8 mouse cellular contexts compared by ENCODE assay signal in genomic region chr10:128376455-128377211, GRCm38 (mm10). TPM values are rescaled to one million over a fixed set of nuclear protein-coding genes. Genes with fewer than 3 reads are reported as not detected.
DNase-seq lines count a peak whose midpoint lies in the region; ATAC-seq and TF ChIP-seq lines count a peak whose summit lies in the region.

TSS of gene Ankrd52 (plus strand) at chr10:128377115.

- H3K4me1 ChIP-seq in embryonic facial prominence, embryonic 13.5 days: peaks cover 26% of the 10 kb centered on the region
- peaks cover 26% of the 10 kb centered on the region for H3K4me1 ChIP-seq in limb, embryonic 15.5 days
- H3K4me1 ChIP-seq in midbrain, postnatal 0 days (ENCODE audit: insufficient read depth, low read length): peaks cover 9% of the 10 kb centered on the region; the same call in 1 of the 2 replicates

- peak within 1 kb of the TSS; percentile 97 for H3K27ac ChIP-seq in embryonic facial prominence, embryonic 13.5 days
- peak within 1 kb of the TSS; percentile 96 for H3K27ac ChIP-seq in limb, embryonic 15.5 days
- H3K27ac ChIP-seq in midbrain, postnatal 0 days (ENCODE audit: low read depth, low read length): peak within 1 kb of the TSS; percentile 98

- H3K36me3 ChIP-seq in embryonic facial prominence, embryonic 13.5 days: peaks cover 34% of the 10 kb centered on the region
- H3K36me3 ChIP-seq in limb, embryonic 15.5 days: peaks cover 33% of the 10 kb centered on the region
- peaks cover 19% of the 10 kb centered on the region for H3K36me3 ChIP-seq in midbrain, postnatal 0 days (ENCODE audit: insufficient read depth, low read length)

- H3K9me3 ChIP-seq in embryonic facial prominence, embryonic 13.5 days: no peaks in the 10 kb centered on the region
- no peaks in the 10 kb centered on the region for H3K9me3 ChIP-seq in limb, embryonic 15.5 days
- no peaks in the 10 kb centered on the region for H3K9me3 ChIP-seq in midbrain, postnatal 0 days (ENCODE audit: low read length)

- WGBS in embryonic facial prominence, embryonic 13.5 days: under 1% methylated on average over 44 of the region's 73 CpGs
- WGBS in limb, embryonic 15.5 days: 0% methylated on average over 41 of the region's 73 CpGs
- WGBS in midbrain, postnatal 0 days: under 1% methylated on average over 51 of the region's 73 CpGs

- peak within 1 kb of the TSS; percentile 99 for H3K9ac ChIP-seq in embryonic facial prominence, embryonic 13.5 days
- H3K9ac ChIP-seq in limb, embryonic 15.5 days: peak within 1 kb of the TSS; percentile 96
- peak within 1 kb of the TSS; percentile 99 for H3K9ac ChIP-seq in midbrain, postnatal 0 days (replicated peaks; ENCODE audit: low read length, poor library complexity, severe bottlenecking)

- peak within 1 kb of the TSS; percentile 81 for H3K4me2 ChIP-seq in embryonic facial prominence, embryonic 13.5 days
- H3K4me2 ChIP-seq in limb, embryonic 15.5 days: peak within 1 kb of the TSS; percentile 80
- H3K4me2 ChIP-seq in midbrain, postnatal 0 days (ENCODE audit: low read depth, low read length, poor library complexity, severe bottlenecking): peak within 1 kb of the TSS; percentile 77

- H3K4me3 ChIP-seq in embryonic facial prominence, embryonic 13.5 days: peak within 1 kb of the TSS; percentile 95
- H3K4me3 ChIP-seq in limb, embryonic 15.5 days: peak within 1 kb of the TSS; percentile 87
- peak within 1 kb of the TSS; percentile 94 for H3K4me3 ChIP-seq in midbrain, postnatal 0 days (ENCODE audit: low read depth, low read length)

- no peaks in the 10 kb centered on the region for H3K27me3 ChIP-seq in embryonic facial prominence, embryonic 13.5 days
- no peaks in the 10 kb centered on the region for H3K27me3 ChIP-seq in limb, embryonic 15.5 days
- no peaks in the 10 kb centered on the region for H3K27me3 ChIP-seq in midbrain, postnatal 0 days (ENCODE audit: insufficient read depth, low read length)

- peak; percentile 75 for DNase-seq in 416B (ENCODE audit: low read depth)
- peak; percentile 92 to 96 for DNase-seq in adrenal gland, postnatal 36 days
- peak; percentile 68 for DNase-seq in heart, adult 8-10 months (ENCODE audit: low spot score)
- peak; percentile 77 to 84 for DNase-seq in kidney, adult 8-10 months
- peak; percentile 85 for DNase-seq in midbrain, postnatal 0 days (ENCODE audit: low spot score)
- peak; percentile 81 to 86 for DNase-seq in spleen, postnatal 36 days (ENCODE audit: low spot score in 2 of 2)

- peak; percentile 89 for ATAC-seq in embryonic facial prominence, embryonic 13.5 days (ENCODE audit: insufficient number of reproducible peaks, insufficient read depth, low FRiP score, low TSS enrichment, low read depth)
- peak; percentile 87 for ATAC-seq in limb, embryonic 15.5 days (ENCODE audit: insufficient number of reproducible peaks, low FRiP score, low TSS enrichment, low read depth)
- ATAC-seq in midbrain, postnatal 0 days (ENCODE audit: low FRiP score): peak; percentile 90

- peak; percentile 54 for TF ChIP-seq CTCF in midbrain, postnatal 0 days (IDR thresholded peaks at IDR 0.05)

RNA-seq across cellular contexts. Expression of gene Ankrd52, which starts in this region (rescaled TPM):
- 10 to 100 TPM; 56.4 to 70.6 TPM for total RNA-seq in adrenal gland, postnatal 36 days (2021)
- 15.0 and 16.0 TPM in 2 replicates for polyA plus RNA-seq in embryonic facial prominence, embryonic 13.5 days (2015; fragmentation: Nextera tagmentation; extraction: Ambion mirVana)
- total RNA-seq in heart, adult 8-10 months (2022): 10 to 100 TPM; 39.8 to 45.9 (median 44.0) TPM
- 11.0 and 11.3 TPM in 2 replicates for polyA plus RNA-seq in limb, embryonic 15.5 days (2015; fragmentation: Nextera tagmentation; extraction: Ambion mirVana)
- 43.6 and 49.1 TPM in 2 replicates for total RNA-seq in midbrain, postnatal 0 days (2014; rRNA removed)
- 7.8 and 9.9 TPM in 2 replicates for polyA plus RNA-seq in midbrain, postnatal 0 days (2015; fragmentation: Nextera tagmentation; extraction: Ambion mirVana)

Comparison
In these comparisons a context has a peak if more than half of its experiments do, and no peak if none do; other contexts are left out.
1. Peak in every context shown above with its lines: DNase-seq, ATAC-seq, H3K4me3 ChIP-seq and H3K27ac ChIP-seq.